24 mouse cellular contexts compared by ENCODE assay signal in genomic region chr7:27261888-27262287, GRCm38 (mm10). TPM values are rescaled to one million over a fixed set of nuclear protein-coding genes. Genes with fewer than 3 reads are reported as not detected.
A peak's percentile ranks its signal among the peaks of the same experiment; 100 is the strongest.
DNase-seq lines count a peak whose midpoint lies in the region; ATAC-seq and TF ChIP-seq lines count a peak whose summit lies in the region.
"Had no signal": no experiment of that assay in that cellular context is flagged by ENCODE, and none has a peak within 500 bp of the region (broad histone marks: within the 10 kb centered on the region; RNA-seq: fewer than 3 reads in every experiment).

No protein-coding gene starts in this region.

- peaks cover 47% of the 10 kb centered on the region for H3K4me1 ChIP-seq in forebrain, embryonic 13.5 days
- peaks cover 39% of the 10 kb centered on the region for H3K4me1 ChIP-seq in forebrain, embryonic 16.5 days (replicated peaks; ENCODE audit: control insufficient read depth, insufficient read depth, low read length)
- peaks cover 26% of the 10 kb centered on the region for H3K4me1 ChIP-seq in intestine, embryonic 16.5 days (ENCODE audit: control insufficient read depth, insufficient read depth, low read length)

- 66% methylated on average over 6 of the region's 6 CpGs for WGBS in forebrain, embryonic 13.5 days
- 63% methylated on average over 6 of the region's 6 CpGs for WGBS in forebrain, embryonic 16.5 days
- WGBS in intestine, embryonic 16.5 days = 74% methylated on average over 6 of the region's 6 CpGs

- TF ChIP-seq POLR2A in brain, embryonic 14.5 days (IDR thresholded peaks at IDR 0.05; ENCODE audit: borderline replicate concordance, extremely low read depth, insufficient read depth, insufficient read length, poor library complexity, severe bottlenecking) = no peak

- no peak overlapping the region for H3K9ac ChIP-seq in forebrain, embryonic 13.5 days
- H3K9ac ChIP-seq in forebrain, embryonic 16.5 days (replicated peaks; ENCODE audit: low read depth, low read length) = no peak overlapping the region; the same call in 1 of the 2 replicates
- no peak overlapping the region for H3K9ac ChIP-seq in intestine, embryonic 16.5 days (ENCODE audit: low read depth, low read length)
- H3K9ac ChIP-seq: embryonic facial prominence, embryonic 13.5 days; forebrain, embryonic 15.5 days; heart, embryonic 13.5 days; limb, embryonic 15.5 days; liver, embryonic 14.5 days; lung, embryonic 14.5 days; stomach, embryonic 15.5 days had no signal

- H3K4me3 ChIP-seq in forebrain, embryonic 13.5 days = no peak overlapping the region
- H3K4me3 ChIP-seq in forebrain, embryonic 16.5 days (replicated peaks; ENCODE audit: low read length) = no peak overlapping the region
- no peak overlapping the region; the same call in 1 of the 2 replicates for H3K4me3 ChIP-seq in layer of hippocampus, adult 2 months
- H3K4me3 ChIP-seq in intestine, embryonic 16.5 days (ENCODE audit: low read length) = no peak overlapping the region
- H3K4me3 ChIP-seq: embryonic facial prominence, embryonic 13.5 days; erythroblast, embryonic 14.5 days; heart, embryonic 13.5 days; limb, embryonic 15.5 days; stomach, embryonic 15.5 days had no signal

- no peaks in the 10 kb centered on the region for H3K9me3 ChIP-seq in forebrain, embryonic 13.5 days (replicated peaks)
- no peaks in the 10 kb centered on the region for H3K9me3 ChIP-seq in forebrain, embryonic 16.5 days (ENCODE audit: control insufficient read depth, low read length)
- no peaks in the 10 kb centered on the region for H3K9me3 ChIP-seq in intestine, embryonic 16.5 days (ENCODE audit: control insufficient read depth, low read length)
- H3K9me3 ChIP-seq: embryonic facial prominence, embryonic 13.5 days; forebrain, embryonic 15.5 days; heart, embryonic 13.5 days; limb, embryonic 15.5 days; stomach, embryonic 15.5 days had no signal

- peak in 1 of 2 experiments; percentile 38 for DNase-seq in layer of hippocampus, adult 2 months (ENCODE audit: low spot score in 2 of 2)
- DNase-seq in layer of hippocampus, postnatal 14 days (ENCODE audit: low spot score in 2 of 2) = no peak
- peak; percentile 24 for DNase-seq in brain, embryonic 14.5 days (ENCODE audit: low read depth)
- DNase-seq in cerebellum, postnatal 14 days = peak; percentile 38 to 62
- DNase-seq: adrenal gland, adult 2 months; gastrocnemius, postnatal 10 days; heart, adult 18-20 months; kidney, adult 18-20 months; kidney, postnatal 4 days; layer of hippocampus, adult 9-11 months; left cerebral cortex, postnatal 4 days; lung, embryonic 14.5 days; thymus, adult 2 months; thymus, postnatal 4 days had no signal

- no peak for TF ChIP-seq CTCF in layer of hippocampus, adult 2 months (conservative IDR thresholded peaks at IDR 0.05)
- no peak for TF ChIP-seq CTCF in brain, embryonic 14.5 days (IDR thresholded peaks at IDR 0.05; ENCODE audit: borderline replicate concordance, extremely low read depth, insufficient read depth, insufficient read length)

- peak overlapping the region; percentile 90; the same call in 1 of the 2 replicates for H3K4me2 ChIP-seq in forebrain, embryonic 13.5 days
- no peak overlapping the region for H3K4me2 ChIP-seq in forebrain, embryonic 16.5 days (ENCODE audit: low read length)
- no peak overlapping the region for H3K4me2 ChIP-seq in intestine, embryonic 16.5 days (ENCODE audit: low read depth, low read length)
- H3K4me2 ChIP-seq: embryonic facial prominence, embryonic 13.5 days; heart, embryonic 13.5 days; limb, embryonic 15.5 days; stomach, embryonic 15.5 days had no signal

- H3K36me3 ChIP-seq in forebrain, embryonic 13.5 days (ENCODE audit: poor library complexity, severe bottlenecking) = peaks cover 50% of the 10 kb centered on the region
- H3K36me3 ChIP-seq in forebrain, embryonic 16.5 days (ENCODE audit: control insufficient read depth, insufficient read depth) = peaks cover 22% of the 10 kb centered on the region
- H3K36me3 ChIP-seq in intestine, embryonic 16.5 days (ENCODE audit: control insufficient read depth, insufficient read depth, low read length) = no peaks in the 10 kb centered on the region; the same call in 1 of the 2 replicates

- H3K27me3 ChIP-seq in forebrain, embryonic 13.5 days = no peaks in the 10 kb centered on the region
- no peaks in the 10 kb centered on the region for H3K27me3 ChIP-seq in forebrain, embryonic 16.5 days (replicated peaks; ENCODE audit: control insufficient read depth, insufficient read depth, low read length)
- H3K27me3 ChIP-seq in intestine, embryonic 16.5 days (replicated peaks; ENCODE audit: control insufficient read depth, insufficient read depth, low read length) = no peaks in the 10 kb centered on the region
- H3K27me3 ChIP-seq: embryonic facial prominence, embryonic 13.5 days; forebrain, embryonic 15.5 days; heart, embryonic 13.5 days; limb, embryonic 15.5 days; stomach, embryonic 15.5 days had no signal

- no peak for ATAC-seq in forebrain, embryonic 13.5 days
- no peak for ATAC-seq in forebrain, embryonic 16.5 days
- no peak for ATAC-seq in intestine, embryonic 16.5 days
- ATAC-seq: forebrain, embryonic 15.5 days had no signal

- H3K27ac ChIP-seq in forebrain, embryonic 13.5 days = no peak overlapping the region; the same call in 1 of the 2 replicates
- no peak overlapping the region for H3K27ac ChIP-seq in forebrain, embryonic 16.5 days (ENCODE audit: low read length)
- H3K27ac ChIP-seq in layer of hippocampus, adult 2 months = peak overlapping the region; percentile 95
- no peak overlapping the region for H3K27ac ChIP-seq in intestine, embryonic 16.5 days (ENCODE audit: low read length)
- H3K27ac ChIP-seq: embryonic facial prominence, embryonic 13.5 days; forebrain, embryonic 15.5 days; heart, embryonic 13.5 days; limb, embryonic 15.5 days; liver, embryonic 14.5 days; stomach, embryonic 15.5 days had no signal

RNA-seq across cellular contexts. Expression of gene Numbl, which starts 3.7 kb away (rescaled TPM):
- 31.1 and 32.3 TPM in 2 replicates for polyA plus RNA-seq in forebrain, embryonic 13.5 days (2015; fragmentation: Nextera tagmentation; extraction: Ambion mirVana)
- 42.2 and 43.3 TPM in 2 replicates for polyA plus RNA-seq in forebrain, embryonic 16.5 days (2015; fragmentation: Nextera tagmentation; extraction: Ambion mirVana)
- total RNA-seq in layer of hippocampus, adult 2 months (2021) = 100 to 1,000 TPM; 135 to 148 TPM
- total RNA-seq in layer of hippocampus, postnatal 14 days (2021) = 100 to 1,000 TPM; 144 to 148 TPM
- polyA plus RNA-seq in brain, embryonic 14.5 days (2012; rRNA removed) = 109 and 112 TPM in 2 replicates
- 9.1 and 10.8 TPM in 2 replicates for polyA plus RNA-seq in intestine, embryonic 16.5 days (2015; fragmentation: Nextera tagmentation; extraction: Ambion mirVana)

RNA-seq across cellular contexts. Expression of gene Coq8b, which starts 29.1 kb away (rescaled TPM):
- polyA plus RNA-seq in forebrain, embryonic 13.5 days (2015; fragmentation: Nextera tagmentation; extraction: Ambion mirVana) = 22.3 and 25.5 TPM in 2 replicates
- 26.3 and 27.2 TPM in 2 replicates for polyA plus RNA-seq in forebrain, embryonic 16.5 days (2015; fragmentation: Nextera tagmentation; extraction: Ambion mirVana)
- total RNA-seq in layer of hippocampus, adult 2 months (2021) = 10 to 100 TPM; 36.1 to 37.9 TPM
- 10 to 100 TPM; 27.1 to 30.9 TPM for total RNA-seq in layer of hippocampus, postnatal 14 days (2021)
- 42.6 and 50.1 TPM in 2 replicates for polyA plus RNA-seq in brain, embryonic 14.5 days (2012; rRNA removed)
- 25.5 and 26.3 TPM in 2 replicates for polyA plus RNA-seq in intestine, embryonic 16.5 days (2015; fragmentation: Nextera tagmentation; extraction: Ambion mirVana)

RNA-seq across cellular contexts. Expression of gene Itpkc, which starts 33.4 kb away (rescaled TPM):
- polyA plus RNA-seq in forebrain, embryonic 13.5 days (2015; fragmentation: Nextera tagmentation; extraction: Ambion mirVana) = 4.6 and 5.4 TPM in 2 replicates
- 6.2 and 6.4 TPM in 2 replicates for polyA plus RNA-seq in forebrain, embryonic 16.5 days (2015; fragmentation: Nextera tagmentation; extraction: Ambion mirVana)
- total RNA-seq in layer of hippocampus, adult 2 months (2021) = 1 to 10 TPM; 8.5 to 9.1 TPM
- total RNA-seq in layer of hippocampus, postnatal 14 days (2021) = 1 to 10 TPM; 7.3 to 8.0 TPM
- 15.3 and 15.9 TPM in 2 replicates for polyA plus RNA-seq in brain, embryonic 14.5 days (2012; rRNA removed)
- 8.3 and 9.5 TPM in 2 replicates for polyA plus RNA-seq in intestine, embryonic 16.5 days (2015; fragmentation: Nextera tagmentation; extraction: Ambion mirVana)

Comparison
In these comparisons a context has a peak if more than half of its experiments do, and no peak if none do; other contexts are left out.
1. DNase-seq: peak in brain, embryonic 14.5 days (single experiment) and cerebellum, postnatal 14 days (2 of 2); none in layer of hippocampus, postnatal 14 days (0 of 2).